Mouse (Mus musculus): ENCODE data around the gene Zfp933. TPM values are rescaled to one million over a fixed set of nuclear protein-coding genes. Genes with fewer than 3 reads are reported as not detected.

Zfp933 gene
- total and polyA plus RNA-seq, 3 experiments: 2.0 to 5.6 (median 3.0) TPM

- H3K36me3 ChIP-seq (replicated peaks in 1 of 2; ENCODE audit: control insufficient read depth in 1 of 2, insufficient read depth in 1 of 2, low read length in 1 of 2): peaks cover 65 to 94% of the 10 kb centered on the region in 2 experiments
- no peak for DNase-seq (ENCODE audit: extremely low read depth)
- no peaks in the 10 kb centered on the region for H3K9me3 ChIP-seq (replicated peaks; ENCODE audit: low read length)
- H3K79me2 ChIP-seq (replicated peaks; ENCODE audit: control insufficient read depth, extremely low read depth, insufficient read depth, poor library complexity, severe bottlenecking): no peaks in the 10 kb centered on the region
- no peaks in the 10 kb centered on the region for H3K4me1 ChIP-seq (ENCODE audit: control insufficient read depth in 1 of 2, insufficient read depth in 2 of 2)
- H3K9ac ChIP-seq (ENCODE audit: insufficient read depth, low read depth): no peak overlapping the region
- TF ChIP-seq E2F4 (IDR thresholded peaks at IDR 0.05; ENCODE audit: insufficient replicate concordance, low read depth, low read length): no peak
- no peak overlapping the region for H3K4me3 ChIP-seq (replicated peaks in 1 of 3; ENCODE audit: low read depth in 2 of 3, low read length in 2 of 3, poor library complexity in 1 of 3)
- no peak overlapping the region for H3K27ac ChIP-seq (ENCODE audit: insufficient read depth, low read depth)
- in situ Hi-C loops (cut with MboI; ENCODE audit: low pct_ligation_motif_present, low pct_unique_long_range_greater_than_20kb, low sequenced_read_pairs) (no loop called here), dilution Hi-C loops (cut with MboI; ENCODE audit: extremely low pct_ligation_motif_present, extremely low pct_unique_long_range_greater_than_20kb, low sequenced_read_pairs) (no loop called here)
- no peak overlapping the region for H3K4me2 ChIP-seq (ENCODE audit: insufficient read depth, low read depth, poor library complexity, severe bottlenecking)
- H3K27me3 ChIP-seq (replicated peaks): no peaks in the 10 kb centered on the region
Observed at GRCm38 (mm10) chr4:147895815-147896330, 47.7 kb upstream of the Zfp933 start.

DNA sequence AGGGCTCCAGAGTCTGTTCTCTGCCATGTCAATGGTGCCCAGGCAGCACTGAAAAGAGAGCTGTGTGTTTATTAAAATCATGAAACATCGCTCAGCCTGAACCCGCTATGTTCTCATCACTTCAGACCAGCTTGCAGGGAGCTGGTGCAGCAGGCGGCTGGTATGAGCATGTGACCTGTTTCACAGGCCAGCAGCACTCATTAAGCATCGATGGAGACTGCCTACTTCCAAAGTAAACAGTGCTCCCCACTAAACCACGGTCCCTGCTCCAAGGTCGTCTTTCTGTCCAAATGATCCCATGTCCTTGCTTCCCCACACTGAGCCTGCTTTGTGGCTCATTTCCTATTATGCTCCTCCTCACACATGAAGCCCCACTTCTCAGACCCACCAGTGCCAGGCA, 42.2 kb upstream of the Zfp933 start:
- H3K9ac ChIP-seq (ENCODE audit: insufficient read depth, low read depth): no peak overlapping the region
- H3K4me1 ChIP-seq (ENCODE audit: control insufficient read depth in 1 of 2, insufficient read depth in 2 of 2): no peaks in the 10 kb centered on the region
- H3K79me2 ChIP-seq (replicated peaks; ENCODE audit: control insufficient read depth, extremely low read depth, insufficient read depth, poor library complexity, severe bottlenecking): no peaks in the 10 kb centered on the region
- H3K27ac ChIP-seq (ENCODE audit: insufficient read depth, low read depth): no peak overlapping the region
- H3K4me3 ChIP-seq (replicated peaks in 1 of 3; ENCODE audit: low read depth in 2 of 3, low read length in 2 of 3, poor library complexity in 1 of 3): no peak overlapping the region
- no peaks in the 10 kb centered on the region for H3K27me3 ChIP-seq (replicated peaks)
- in situ Hi-C loops (cut with MboI; ENCODE audit: low pct_ligation_motif_present, low pct_unique_long_range_greater_than_20kb, low sequenced_read_pairs): no loop called here
- H3K4me2 ChIP-seq (ENCODE audit: insufficient read depth, low read depth, poor library complexity, severe bottlenecking): no peak overlapping the region
- peaks cover 63 to 88% of the 10 kb centered on the region in 2 experiments for H3K36me3 ChIP-seq (replicated peaks in 1 of 2; ENCODE audit: control insufficient read depth in 1 of 2, insufficient read depth in 1 of 2, low read length in 1 of 2)
- TF ChIP-seq POLR2A (IDR thresholded peaks at IDR 0.05; ENCODE audit: low read depth, low read length) (no peak), SIN3A (IDR thresholded peaks at IDR 0.05; ENCODE audit: low read length) (no peak), ELF1 (IDR thresholded peaks at IDR 0.05; ENCODE audit: low read depth, low read length) (no peak), ZKSCAN1 (IDR thresholded peaks at IDR 0.05; ENCODE audit: borderline replicate concordance, low read depth, low read length) (no peak), MAX (IDR thresholded peaks at IDR 0.05; ENCODE audit: low read length) (no peak), PAX5 (IDR thresholded peaks at IDR 0.05; ENCODE audit: low read length) (no peak), ETS1 (conservative IDR thresholded peaks at IDR 0.05; ENCODE audit: low read depth, low read length) (no peak), ZNF384 (IDR thresholded peaks at IDR 0.05; ENCODE audit: low read depth, low read length) (no peak), CHD1 (IDR thresholded peaks at IDR 0.05; ENCODE audit: low read depth, low read length) (no peak), ZMIZ1 (IDR thresholded peaks at IDR 0.05; ENCODE audit: low read depth, low read length) (no peak)
- dilution Hi-C loops (cut with MboI; ENCODE audit: extremely low pct_ligation_motif_present, extremely low pct_unique_long_range_greater_than_20kb, low sequenced_read_pairs): no loop called here
- H3K9me3 ChIP-seq (replicated peaks; ENCODE audit: low read length): no peaks in the 10 kb centered on the region
- no peak for DNase-seq (ENCODE audit: extremely low read depth)

- no peak for TF ChIP-seq JUND (conservative IDR thresholded peaks at IDR 0.05; ENCODE audit: low read depth, low read length)
- TF ChIP-seq MAFK (IDR thresholded peaks at IDR 0.05; ENCODE audit: insufficient replicate concordance, low read length): no peak
- no peak overlapping the region for H3K27ac ChIP-seq (ENCODE audit: insufficient read depth, low read depth)
- H3K79me2 ChIP-seq (replicated peaks; ENCODE audit: control insufficient read depth, extremely low read depth, insufficient read depth, poor library complexity, severe bottlenecking): no peaks in the 10 kb centered on the region
- dilution Hi-C loops (cut with MboI; ENCODE audit: extremely low pct_ligation_motif_present, extremely low pct_unique_long_range_greater_than_20kb, low sequenced_read_pairs): no loop called here
- H3K9ac ChIP-seq (ENCODE audit: insufficient read depth, low read depth): no peak overlapping the region
- peaks cover 73 to 93% of the 10 kb centered on the region in 2 experiments for H3K36me3 ChIP-seq (replicated peaks in 1 of 2; ENCODE audit: control insufficient read depth in 1 of 2, insufficient read depth in 1 of 2, low read length in 1 of 2)
- no peak overlapping the region for H3K4me3 ChIP-seq (replicated peaks in 1 of 3; ENCODE audit: low read depth in 2 of 3, low read length in 2 of 3, poor library complexity in 1 of 3)
- no peak overlapping the region for H3K4me2 ChIP-seq (ENCODE audit: insufficient read depth, low read depth, poor library complexity, severe bottlenecking)
- no peaks in the 10 kb centered on the region for H3K4me1 ChIP-seq (ENCODE audit: control insufficient read depth in 1 of 2, insufficient read depth in 2 of 2)
- no peak for DNase-seq (ENCODE audit: extremely low read depth)
- no peaks in the 10 kb centered on the region for H3K27me3 ChIP-seq (replicated peaks)
- no peaks in the 10 kb centered on the region for H3K9me3 ChIP-seq (replicated peaks; ENCODE audit: low read length)
- in situ Hi-C loops (cut with MboI; ENCODE audit: low pct_ligation_motif_present, low pct_unique_long_range_greater_than_20kb, low sequenced_read_pairs): no loop called here
Observed at GRCm38 (mm10) chr4:147888237-147888636, 40.1 kb upstream of the Zfp933 start.

All from CH12.LX (cell line).